Mouse (Mus musculus): ENCODE measurements at regions not wholly inside any gene's neighbourhood (a gene's known extent, or its start where the extent isn't known, plus 50 kb on each side); places are given as distances from the start of the nearest gene placed in this dataset.

- Histone ChIP-seq H3K27me3 (ENCODE audit: control insufficient read depth, insufficient read depth, low read length) (no peaks in the 10 kb centered on the region), H3K36me3 (ENCODE audit: control insufficient read depth, insufficient read depth, low read length) (no peaks in the 10 kb centered on the region), H3K4me2 (replicated peaks; ENCODE audit: low read depth) (peak overlapping the region; percentile 41), H3K27ac (replicated peaks) (no peak overlapping the region), H3K4me3 (ENCODE audit: low read depth, low read length) (no peak overlapping the region), H3K4me1 (replicated peaks; ENCODE audit: control insufficient read depth, insufficient read depth) (peaks cover 3% of the 10 kb centered on the region; the same call in 1 of the 2 replicates), H3K9ac (ENCODE audit: low read length) (no peak overlapping the region), H3K9me3 (ENCODE audit: control insufficient read depth, low read length) (no peaks in the 10 kb centered on the region)
- TF ChIP-seq CTCF (IDR thresholded peaks at IDR 0.05; ENCODE audit: low read depth) (no peak), EP300 (optimal IDR thresholded peaks at IDR 0.05) (no peak)
- DNase-seq (ENCODE audit: low spot score): peak; percentile 29
- no peak for ATAC-seq (ENCODE audit: low FRiP score, low TSS enrichment)
- 17% methylated on average over 21 of the region's 21 CpGs for WGBS
Measured at GRCm38 (mm10) chr7:68917137-68917875, 168.3 kb upstream of the Arrdc4 start.

- no peak for ATAC-seq (ENCODE audit: low FRiP score, low TSS enrichment)
- 86% methylated on average over 9 of the region's 9 CpGs for WGBS
- DNase-seq (ENCODE audit: low spot score): no peak
Measured at GRCm38 (mm10) chr7:68915976-68916375, 166.9 kb upstream of the Arrdc4 start.

GRCm38 (mm10) chr7:68914344-68914743, 165.3 kb upstream of the Arrdc4 start:
- DNase-seq (ENCODE audit: low spot score) (no peak), ATAC-seq (ENCODE audit: low FRiP score, low TSS enrichment) (no peak)
- Histone ChIP-seq H3K27me3 (ENCODE audit: control insufficient read depth, insufficient read depth, low read length) (no peaks in the 10 kb centered on the region), H3K4me2 (replicated peaks; ENCODE audit: low read depth) (no peak overlapping the region), H3K4me3 (ENCODE audit: low read depth, low read length) (no peak overlapping the region), H3K9me3 (ENCODE audit: control insufficient read depth, low read length) (no peaks in the 10 kb centered on the region), H3K9ac (ENCODE audit: low read length) (no peak overlapping the region), H3K36me3 (ENCODE audit: control insufficient read depth, insufficient read depth, low read length) (no peaks in the 10 kb centered on the region), H3K4me1 (replicated peaks; ENCODE audit: control insufficient read depth, insufficient read depth) (peaks cover 3% of the 10 kb centered on the region; the same call in 1 of the 2 replicates), H3K27ac (replicated peaks) (no peak overlapping the region)
- WGBS: 32% methylated on average over 4 of the region's 4 CpGs
- no peak for TF ChIP-seq CTCF (IDR thresholded peaks at IDR 0.05; ENCODE audit: low read depth)
- TF ChIP-seq EP300 (optimal IDR thresholded peaks at IDR 0.05): no peak

More at GRCm38 (mm10) chr7:68915976-68916375, 166.9 kb upstream of the Arrdc4 start:
- H3K4me3 ChIP-seq (ENCODE audit: low read depth, low read length): no peak overlapping the region
- H3K27me3 ChIP-seq (ENCODE audit: control insufficient read depth, insufficient read depth, low read length): no peaks in the 10 kb centered on the region
- peaks cover 3% of the 10 kb centered on the region; the same call in 1 of the 2 replicates for H3K4me1 ChIP-seq (replicated peaks; ENCODE audit: control insufficient read depth, insufficient read depth)
- H3K27ac ChIP-seq (replicated peaks): no peak overlapping the region
- no peaks in the 10 kb centered on the region for H3K36me3 ChIP-seq (ENCODE audit: control insufficient read depth, insufficient read depth, low read length)
- H3K9me3 ChIP-seq (ENCODE audit: control insufficient read depth, low read length): no peaks in the 10 kb centered on the region
- no peak for TF ChIP-seq CTCF (IDR thresholded peaks at IDR 0.05; ENCODE audit: low read depth)
- TF ChIP-seq EP300 (optimal IDR thresholded peaks at IDR 0.05): no peak
- no peak overlapping the region for H3K4me2 ChIP-seq (replicated peaks; ENCODE audit: low read depth)
- no peak overlapping the region for H3K9ac ChIP-seq (ENCODE audit: low read length)

- WGBS: 83% methylated on average over 6 of the region's 6 CpGs
- Histone ChIP-seq H3K27ac (replicated peaks) (no peak overlapping the region), H3K9ac (ENCODE audit: low read length) (no peak overlapping the region), H3K36me3 (ENCODE audit: control insufficient read depth, insufficient read depth, low read length) (no peaks in the 10 kb centered on the region), H3K4me3 (ENCODE audit: low read depth, low read length) (no peak overlapping the region), H3K4me2 (replicated peaks; ENCODE audit: low read depth) (no peak overlapping the region), H3K4me1 (replicated peaks; ENCODE audit: control insufficient read depth, insufficient read depth) (no peaks in the 10 kb centered on the region), H3K9me3 (ENCODE audit: control insufficient read depth, low read length) (no peaks in the 10 kb centered on the region), H3K27me3 (ENCODE audit: control insufficient read depth, insufficient read depth, low read length) (no peaks in the 10 kb centered on the region)
- TF ChIP-seq EP300 (optimal IDR thresholded peaks at IDR 0.05) (no peak), CTCF (IDR thresholded peaks at IDR 0.05; ENCODE audit: low read depth) (no peak)
- ATAC-seq (ENCODE audit: low FRiP score, low TSS enrichment) (no peak), DNase-seq (ENCODE audit: low spot score) (no peak)
Measured at GRCm38 (mm10) chr7:68911989-68912655, 163.1 kb upstream of the Arrdc4 start.

- Histone ChIP-seq H3K27ac (replicated peaks) (no peak overlapping the region), H3K4me2 (replicated peaks; ENCODE audit: low read depth) (no peak overlapping the region), H3K9me3 (ENCODE audit: control insufficient read depth, low read length) (no peaks in the 10 kb centered on the region), H3K4me1 (replicated peaks; ENCODE audit: control insufficient read depth, insufficient read depth) (no peaks in the 10 kb centered on the region), H3K4me3 (ENCODE audit: low read depth, low read length) (no peak overlapping the region), H3K9ac (ENCODE audit: low read length) (no peak overlapping the region), H3K36me3 (ENCODE audit: control insufficient read depth, insufficient read depth, low read length) (no peaks in the 10 kb centered on the region), H3K27me3 (ENCODE audit: control insufficient read depth, insufficient read depth, low read length) (no peaks in the 10 kb centered on the region)
- TF ChIP-seq CTCF (IDR thresholded peaks at IDR 0.05; ENCODE audit: low read depth): no peak
- no peak for TF ChIP-seq EP300 (optimal IDR thresholded peaks at IDR 0.05)
- 81% methylated on average over 3 of the region's 3 CpGs for WGBS
- DNase-seq (ENCODE audit: low spot score): no peak
- ATAC-seq (ENCODE audit: low FRiP score, low TSS enrichment): no peak
Measured at GRCm38 (mm10) chr7:68911562-68911961, 162.5 kb upstream of the Arrdc4 start.

GRCm38 (mm10) chr7:68909694-68910093, 160.7 kb upstream of the Arrdc4 start:
- ATAC-seq (ENCODE audit: low FRiP score, low TSS enrichment) (no peak), DNase-seq (ENCODE audit: low spot score) (no peak)
- Histone ChIP-seq H3K4me1 (replicated peaks; ENCODE audit: control insufficient read depth, insufficient read depth) (no peaks in the 10 kb centered on the region), H3K4me3 (ENCODE audit: low read depth, low read length) (no peak overlapping the region), H3K9ac (ENCODE audit: low read length) (no peak overlapping the region), H3K27me3 (ENCODE audit: control insufficient read depth, insufficient read depth, low read length) (no peaks in the 10 kb centered on the region), H3K4me2 (replicated peaks; ENCODE audit: low read depth) (no peak overlapping the region), H3K27ac (replicated peaks) (no peak overlapping the region), H3K36me3 (ENCODE audit: control insufficient read depth, insufficient read depth, low read length) (no peaks in the 10 kb centered on the region), H3K9me3 (ENCODE audit: control insufficient read depth, low read length) (no peaks in the 10 kb centered on the region)
- TF ChIP-seq EP300 (optimal IDR thresholded peaks at IDR 0.05): no peak
- no peak for TF ChIP-seq CTCF (IDR thresholded peaks at IDR 0.05; ENCODE audit: low read depth)
- 96% methylated on average over 1 of the region's 1 CpGs for WGBS
